Mouse (Mus musculus): ENCODE data around the gene Xlr5a. TPM values are rescaled to one million over a fixed set of nuclear protein-coding genes. Genes with fewer than 3 reads are reported as not detected.
"Not testable (repeated sequence)": the region's sequence is repeated elsewhere in the genome, so short reads cannot be mapped to it uniquely, and the experiment has no call there.

The Xlr5a gene
- polyA plus RNA-seq, 1 experiment, result not detected

DNA sequence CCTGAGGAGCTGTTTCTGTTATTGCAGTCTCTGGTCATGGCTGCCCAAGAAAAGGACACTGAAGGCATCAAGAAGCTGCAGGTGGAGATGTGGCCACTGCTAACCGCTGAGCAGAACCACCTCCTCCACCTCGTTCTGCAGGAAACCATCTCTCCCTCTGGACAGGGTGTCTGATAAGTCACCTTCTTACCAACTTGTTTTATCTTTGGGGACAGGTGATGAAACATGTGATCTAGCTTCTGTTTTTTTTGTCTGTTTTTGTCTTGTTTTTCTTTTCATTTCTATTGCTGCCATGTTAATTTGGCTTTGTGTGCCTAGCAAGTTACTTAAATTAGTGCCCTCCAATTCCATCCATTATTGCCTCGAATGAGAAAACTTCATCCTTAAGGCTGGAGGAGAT is 63.5 kb downstream of the Xlr5a start:
- TF ChIP-seq POLR2A (IDR thresholded peaks at IDR 0.05; ENCODE audit: extremely low read depth, insufficient read depth, low read length), result no peak
- TF ChIP-seq CTCF (IDR thresholded peaks at IDR 0.05; ENCODE audit: extremely low read depth, insufficient read depth, low read length), result no peak
- H3K4me3 ChIP-seq (ENCODE audit: insufficient read depth, low read length), result peak overlapping the region; percentile 59

DNA sequence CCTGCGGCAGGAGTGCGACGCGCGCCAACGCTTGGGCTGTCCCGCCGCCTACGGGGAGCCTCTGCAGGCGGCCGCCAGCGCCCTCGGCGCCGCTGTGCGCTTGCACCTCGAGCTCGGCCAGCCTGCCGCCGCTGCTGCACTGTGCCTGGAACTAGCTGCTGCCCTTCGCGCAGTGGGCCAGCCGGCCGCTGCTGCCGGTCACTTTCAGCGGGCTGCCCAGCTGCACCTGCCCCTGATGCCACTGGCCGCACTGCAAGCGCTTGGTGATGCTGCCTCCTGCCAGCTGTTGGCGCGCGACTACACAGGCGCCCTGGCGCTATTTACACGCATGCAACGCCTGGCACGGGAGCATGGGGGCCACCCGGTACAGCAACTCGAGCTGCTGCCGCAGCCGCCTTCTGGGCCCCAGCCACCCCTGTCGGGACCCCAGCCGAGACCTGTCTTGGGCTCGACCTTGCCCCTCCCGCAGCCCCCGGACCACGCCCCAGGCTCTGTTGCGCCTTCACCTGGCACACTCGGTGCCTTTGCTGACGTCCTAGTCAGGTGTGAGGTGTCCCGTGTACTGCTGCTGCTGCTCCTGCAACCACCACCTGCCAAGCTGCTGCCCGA is 64.1 kb downstream of the Xlr5a start:
- no peak for TF ChIP-seq CTCF (IDR thresholded peaks at IDR 0.05; ENCODE audit: extremely low read depth, insufficient read depth, low read length)
- TF ChIP-seq POLR2A (IDR thresholded peaks at IDR 0.05; ENCODE audit: extremely low read depth, insufficient read depth, low read length), result no peak
- H3K4me1 ChIP-seq (ENCODE audit: control insufficient read depth, insufficient read depth, low read length), result no peaks in the 10 kb centered on the region
- H3K4me3 ChIP-seq (ENCODE audit: insufficient read depth, low read length), result peak overlapping the region; percentile 59
- H3K27ac ChIP-seq (ENCODE audit: insufficient read depth, low read length), result peak overlapping the region; percentile 99

More for the DNA sequence above, 63.5 kb downstream of the Xlr5a start:
- no peaks in the 10 kb centered on the region for H3K4me1 ChIP-seq (ENCODE audit: control insufficient read depth, insufficient read depth, low read length)
- no peak overlapping the region for H3K27ac ChIP-seq (ENCODE audit: insufficient read depth, low read length)

DNA sequence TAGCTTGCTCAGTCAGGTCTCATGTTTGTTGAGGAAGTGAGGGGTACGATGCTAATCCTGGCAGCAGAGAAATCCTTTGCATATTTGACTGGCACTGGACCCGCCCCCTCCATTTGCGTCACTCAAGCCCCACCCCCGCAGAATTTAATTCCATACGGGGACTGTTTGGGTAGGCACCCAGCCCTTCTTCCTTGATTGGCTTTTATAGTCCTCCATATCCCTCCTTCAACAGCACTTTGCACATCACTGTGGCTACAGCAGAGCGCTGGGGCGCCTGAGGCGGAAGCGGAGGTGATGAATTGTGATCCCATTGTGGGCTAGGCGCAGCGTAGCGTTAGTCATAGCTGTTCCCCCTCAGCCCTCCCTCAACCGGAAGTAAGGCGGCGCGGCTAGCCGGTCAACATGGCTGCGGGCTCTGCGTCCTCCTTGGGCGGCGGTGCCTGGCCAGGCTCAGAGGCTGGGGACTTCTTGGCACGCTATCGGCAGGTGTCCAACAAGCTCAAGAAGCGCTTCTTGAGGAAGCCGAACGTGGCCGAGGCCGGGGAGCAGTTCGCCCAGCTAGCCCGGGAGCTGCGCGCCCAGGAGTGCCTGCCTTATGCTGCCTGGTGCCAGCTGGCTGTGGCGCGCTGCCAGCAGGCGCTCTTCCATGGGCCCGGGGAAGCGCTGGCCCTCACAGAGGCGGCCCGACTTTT is 64.7 kb downstream of the Xlr5a start, which contains the start of gene F8a:
TSS of gene F8a (plus strand) at position 378 of the 692 bp plus-strand sequence.
- peak within 1 kb of the TSS; percentile 99 for H3K27ac ChIP-seq (ENCODE audit: insufficient read depth, low read length)
- H3K4me3 ChIP-seq (ENCODE audit: insufficient read depth, low read length), result peak within 1 kb of the TSS; percentile 59
- H3K4me1 ChIP-seq (ENCODE audit: control insufficient read depth, insufficient read depth, low read length), result no peaks in the 10 kb centered on the region
- TF ChIP-seq CTCF (IDR thresholded peaks at IDR 0.05; ENCODE audit: extremely low read depth, insufficient read depth, low read length) (no peak), POLR2A (IDR thresholded peaks at IDR 0.05; ENCODE audit: extremely low read depth, insufficient read depth, low read length) (peak; percentile 83)

DNA sequence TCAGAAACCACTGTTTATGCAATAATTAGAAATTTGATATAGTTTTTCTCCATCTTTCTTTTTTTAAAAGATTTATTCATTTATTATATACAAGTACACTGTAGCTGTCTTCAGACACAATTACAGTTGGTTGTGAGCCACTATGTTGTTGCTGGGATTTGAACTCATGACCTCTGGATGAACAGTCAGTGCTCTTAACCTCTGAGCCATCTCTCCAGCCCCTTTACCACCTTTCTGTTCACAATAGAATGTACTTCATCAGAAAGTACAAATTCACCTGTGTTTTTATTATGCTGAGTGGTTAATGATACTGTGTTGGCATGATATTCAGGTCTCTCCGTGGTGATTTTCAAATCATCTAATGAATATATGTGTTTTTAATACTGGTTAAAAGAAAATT is 67.4 kb downstream of the Xlr5a start:
- Histone ChIP-seq H3K4me1 (ENCODE audit: control insufficient read depth, insufficient read depth, low read length) (no peaks in the 10 kb centered on the region), H3K27ac (ENCODE audit: insufficient read depth, low read length) (no peak overlapping the region), H3K4me3 (ENCODE audit: insufficient read depth, low read length) (no peak overlapping the region)
- no peak for TF ChIP-seq POLR2A (IDR thresholded peaks at IDR 0.05; ENCODE audit: extremely low read depth, insufficient read depth, low read length)
- TF ChIP-seq CTCF (IDR thresholded peaks at IDR 0.05; ENCODE audit: extremely low read depth, insufficient read depth, low read length), result no peak

DNA sequence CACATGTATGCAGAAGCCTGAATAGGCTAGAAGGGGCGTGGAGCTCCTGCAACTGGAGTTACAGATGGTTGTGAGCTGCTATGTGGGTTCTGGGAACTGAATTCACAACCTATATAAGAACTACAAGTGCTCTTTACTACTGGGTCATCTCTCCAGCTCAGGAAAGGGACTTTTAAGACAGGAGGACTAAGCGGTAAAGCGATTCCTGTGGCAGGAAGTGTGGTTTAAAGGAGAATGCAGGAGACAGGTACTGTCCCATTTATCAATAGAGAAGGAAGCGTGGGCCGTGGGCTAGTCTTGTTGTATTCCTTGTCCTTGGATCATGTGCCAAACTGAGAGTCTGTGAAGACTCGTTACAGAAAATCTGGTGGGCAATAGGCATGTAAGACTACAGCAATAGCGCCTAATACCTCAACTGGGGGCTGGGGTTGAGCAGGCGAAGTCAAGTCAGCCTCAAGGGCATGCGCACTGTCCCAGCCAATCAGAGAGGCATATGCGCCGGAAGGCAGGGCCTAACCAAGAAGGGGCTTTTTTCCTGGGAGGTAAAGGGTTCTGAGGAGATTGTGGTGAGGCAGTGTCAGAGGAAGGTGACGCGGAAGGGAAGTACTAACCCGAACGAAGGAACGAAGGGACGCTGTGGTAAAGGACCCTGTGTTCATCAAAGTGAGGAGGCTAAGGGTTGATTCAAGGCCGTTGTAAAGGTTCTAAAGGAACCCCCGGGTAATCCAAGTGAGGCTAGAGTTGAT is 78.8 kb downstream of the Xlr5a start, which contains the start of gene Xlr4b:
TSS of gene Xlr4b (plus strand) at position 515 of the 746 bp plus-strand sequence.
- not testable (repeated sequence) for H3K4me3 ChIP-seq (ENCODE audit: insufficient read depth, low read length); H3K27ac ChIP-seq (ENCODE audit: insufficient read depth, low read length); H3K4me1 ChIP-seq (ENCODE audit: control insufficient read depth, insufficient read depth, low read length)

DNA sequence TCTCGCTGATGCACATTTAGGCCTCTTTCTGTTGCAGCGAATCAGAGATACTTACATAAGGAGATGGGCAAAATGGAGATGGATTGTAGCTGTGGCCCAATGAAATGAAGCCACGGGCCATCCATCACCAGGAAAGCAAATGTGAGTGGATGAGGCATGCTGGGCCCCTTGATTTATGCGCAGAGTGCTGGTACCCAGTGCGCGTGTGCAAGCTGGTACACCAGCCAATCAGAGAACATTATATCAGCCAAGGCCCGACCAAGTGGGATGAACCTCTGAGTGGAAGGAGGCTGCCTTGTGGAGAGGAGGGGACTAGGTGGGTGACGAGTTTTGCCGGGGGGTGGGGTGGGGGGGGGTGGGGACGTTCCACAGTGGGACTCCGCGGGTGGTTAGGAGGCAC is 100.8 kb downstream of the Xlr5a start, which contains the start of gene Xlr3b:
TSS of gene Xlr3b (plus strand) at position 274 of the 400 bp plus-strand sequence.
- not testable (repeated sequence) for H3K27ac ChIP-seq (ENCODE audit: insufficient read depth, low read length); H3K4me1 ChIP-seq (ENCODE audit: control insufficient read depth, insufficient read depth, low read length); H3K4me3 ChIP-seq (ENCODE audit: insufficient read depth, low read length)

DNA sequence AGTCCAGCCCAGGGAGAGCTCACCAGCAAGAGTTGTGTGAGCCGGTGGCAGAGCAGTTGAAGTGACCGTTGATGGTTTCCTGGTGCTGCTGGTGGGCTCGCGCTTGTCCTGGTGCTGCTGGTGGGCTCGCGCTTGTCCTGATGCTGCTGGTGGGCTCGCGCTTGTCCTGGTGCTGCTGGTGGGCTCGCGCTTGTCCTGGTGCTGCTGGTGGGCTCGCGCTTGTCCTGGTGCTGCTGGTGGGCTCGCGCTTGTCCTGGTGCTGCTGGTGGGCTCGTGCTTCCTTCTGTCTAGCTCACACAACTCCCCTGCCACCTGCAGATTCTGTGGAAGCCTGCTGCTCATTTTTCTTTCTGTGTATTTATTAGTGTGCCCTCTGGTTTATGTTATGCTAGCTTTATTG is 115.9 kb downstream of the Xlr5a start, which contains the start of gene Spin2d:
TSS of gene Spin2d (minus strand) at position 101 of the 400 bp plus-strand sequence.
- H3K4me1 ChIP-seq (ENCODE audit: control insufficient read depth, insufficient read depth, low read length); H3K27ac ChIP-seq (ENCODE audit: insufficient read depth, low read length); H3K4me3 ChIP-seq (ENCODE audit: insufficient read depth, low read length): not testable (repeated sequence)

DNA sequence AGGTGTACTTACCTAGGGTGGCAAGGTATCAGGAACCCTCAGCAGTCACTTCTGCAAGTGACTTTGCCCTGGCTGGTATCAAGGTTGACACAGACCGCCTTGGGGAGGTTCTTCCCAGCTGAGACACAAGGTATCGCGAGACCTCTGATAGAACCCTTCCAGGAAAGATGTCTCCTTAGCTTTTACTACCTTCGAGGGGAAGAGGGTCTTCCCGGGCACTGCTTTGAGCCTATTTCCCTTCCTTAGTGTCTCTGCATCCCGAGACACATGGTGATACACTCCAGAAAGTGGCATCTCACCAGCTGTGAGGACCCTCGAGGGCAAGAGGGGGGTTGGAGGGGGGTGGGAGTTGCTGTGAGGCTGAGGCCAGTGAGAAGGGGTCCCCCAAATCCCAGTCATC is 143.4 kb downstream of the Xlr5a start, which contains the start of gene DXBay18:
TSS of gene DXBay18 (minus strand) at position 101 of the 400 bp plus-strand sequence.
- H3K27ac ChIP-seq (ENCODE audit: insufficient read depth, low read length); H3K4me1 ChIP-seq (ENCODE audit: control insufficient read depth, insufficient read depth, low read length): not testable (repeated sequence)

DNA sequence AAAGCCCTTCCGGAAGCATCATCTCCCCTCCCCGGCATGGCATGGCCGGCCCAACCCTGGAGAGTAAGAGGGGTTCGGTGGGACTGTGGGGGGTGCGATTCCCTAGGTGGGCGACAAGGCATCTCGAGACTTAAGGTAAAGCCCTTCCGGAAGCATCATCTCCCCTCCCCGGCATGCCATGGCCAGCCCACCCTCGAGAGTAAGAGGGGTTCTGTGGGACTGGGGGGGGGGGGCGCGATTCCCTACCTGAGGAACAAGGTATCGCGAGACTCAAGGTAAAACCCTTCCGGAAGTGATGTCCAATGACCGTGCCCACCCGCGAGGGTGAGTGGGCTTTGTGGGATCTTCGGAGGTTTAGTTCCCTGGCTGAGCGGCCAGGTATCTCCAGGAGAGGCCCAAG is 144.3 kb downstream of the Xlr5a start, which contains the start of gene Xlr5b:
TSS of gene Xlr5b (plus strand) at position 301 of the 400 bp plus-strand sequence.
- not testable (repeated sequence) for H3K4me3 ChIP-seq (ENCODE audit: insufficient read depth, low read length); H3K27ac ChIP-seq (ENCODE audit: insufficient read depth, low read length); H3K4me1 ChIP-seq (ENCODE audit: control insufficient read depth, insufficient read depth, low read length)

More for the DNA sequence above, 143.4 kb downstream of the Xlr5a start, which contains the start of gene DXBay18:
- H3K4me3 ChIP-seq (ENCODE audit: insufficient read depth, low read length), result not testable (repeated sequence)

DNA sequence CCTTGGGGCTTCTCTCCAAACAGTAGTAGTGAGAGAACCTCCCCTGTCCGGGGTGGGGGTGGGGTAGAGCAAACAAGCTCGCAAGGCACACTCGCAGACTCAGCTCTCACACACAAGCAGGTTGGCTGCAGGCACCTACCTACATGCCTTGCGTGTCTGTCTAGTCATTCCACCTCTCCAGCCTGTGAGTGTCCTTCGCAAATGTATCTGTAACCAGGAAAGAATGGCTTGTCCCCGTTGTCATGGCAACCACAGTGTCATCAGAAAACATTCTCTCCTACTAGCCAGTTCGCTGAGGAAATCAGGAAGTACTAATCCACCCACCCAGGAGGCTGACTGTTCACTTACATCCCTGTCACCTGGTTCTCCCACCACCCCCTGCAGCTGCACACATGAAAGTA is 149.6 kb downstream of the Xlr5a start:
- not testable (repeated sequence) for H3K4me1 ChIP-seq (ENCODE audit: control insufficient read depth, insufficient read depth, low read length); H3K4me3 ChIP-seq (ENCODE audit: insufficient read depth, low read length); H3K27ac ChIP-seq (ENCODE audit: insufficient read depth, low read length)

DNA sequence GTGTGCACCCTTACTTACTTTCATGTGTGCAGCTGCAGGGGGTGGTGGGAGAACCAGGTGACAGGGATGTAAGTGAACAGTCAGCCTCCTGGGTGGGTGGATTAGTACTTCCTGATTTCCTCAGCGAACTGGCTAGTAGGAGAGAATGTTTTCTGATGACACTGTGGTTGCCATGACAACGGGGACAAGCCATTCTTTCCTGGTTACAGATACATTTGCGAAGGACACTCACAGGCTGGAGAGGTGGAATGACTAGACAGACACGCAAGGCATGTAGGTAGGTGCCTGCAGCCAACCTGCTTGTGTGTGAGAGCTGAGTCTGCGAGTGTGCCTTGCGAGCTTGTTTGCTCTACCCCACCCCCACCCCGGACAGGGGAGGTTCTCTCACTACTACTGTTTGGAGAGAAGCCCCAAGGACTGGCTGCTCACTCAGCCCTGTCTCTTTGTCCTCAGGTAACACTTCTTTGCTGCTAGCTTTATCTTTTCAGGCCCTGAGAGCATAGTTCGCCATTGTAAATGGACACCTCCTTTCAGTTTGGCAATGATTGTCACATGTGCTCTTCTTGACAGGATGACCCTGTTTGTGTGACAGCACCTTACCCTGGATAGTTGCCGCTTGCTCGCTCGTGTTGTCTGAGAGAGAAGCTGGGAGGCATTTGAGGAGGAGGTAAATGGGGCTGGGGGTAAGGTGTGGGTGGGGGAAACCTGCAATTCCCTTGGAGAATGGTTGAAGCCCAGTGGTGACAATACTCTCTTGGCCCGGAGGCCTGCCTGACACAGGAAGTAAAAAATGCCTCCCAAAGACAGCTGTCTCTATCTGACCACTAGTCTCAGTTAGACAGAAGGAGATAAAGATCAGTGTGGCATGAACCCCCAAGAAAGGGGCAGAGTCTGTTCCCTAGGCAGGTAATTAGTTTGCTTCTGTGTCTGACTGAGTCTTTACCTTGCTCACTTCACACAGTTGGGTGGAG is 169.6 kb downstream of the Xlr5a start:
- not testable (repeated sequence) for H3K27ac ChIP-seq (ENCODE audit: insufficient read depth, low read length); H3K4me3 ChIP-seq (ENCODE audit: insufficient read depth, low read length); H3K4me1 ChIP-seq (ENCODE audit: control insufficient read depth, insufficient read depth, low read length)

DNA sequence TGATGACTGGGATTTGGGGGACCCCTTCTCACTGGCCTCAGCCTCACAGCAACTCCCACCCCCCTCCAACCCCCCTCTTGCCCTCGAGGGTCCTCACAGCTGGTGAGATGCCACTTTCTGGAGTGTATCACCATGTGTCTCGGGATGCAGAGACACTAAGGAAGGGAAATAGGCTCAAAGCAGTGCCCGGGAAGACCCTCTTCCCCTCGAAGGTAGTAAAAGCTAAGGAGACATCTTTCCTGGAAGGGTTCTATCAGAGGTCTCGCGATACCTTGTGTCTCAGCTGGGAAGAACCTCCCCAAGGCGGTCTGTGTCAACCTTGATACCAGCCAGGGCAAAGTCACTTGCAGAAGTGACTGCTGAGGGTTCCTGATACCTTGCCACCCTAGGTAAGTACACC is 176.0 kb downstream of the Xlr5a start, which contains the start of gene Gm14685:
TSS of gene Gm14685 (plus strand) at position 301 of the 400 bp plus-strand sequence.
- H3K4me3 ChIP-seq (ENCODE audit: insufficient read depth, low read length); H3K27ac ChIP-seq (ENCODE audit: insufficient read depth, low read length); H3K4me1 ChIP-seq (ENCODE audit: control insufficient read depth, insufficient read depth, low read length): not testable (repeated sequence)

DNA sequence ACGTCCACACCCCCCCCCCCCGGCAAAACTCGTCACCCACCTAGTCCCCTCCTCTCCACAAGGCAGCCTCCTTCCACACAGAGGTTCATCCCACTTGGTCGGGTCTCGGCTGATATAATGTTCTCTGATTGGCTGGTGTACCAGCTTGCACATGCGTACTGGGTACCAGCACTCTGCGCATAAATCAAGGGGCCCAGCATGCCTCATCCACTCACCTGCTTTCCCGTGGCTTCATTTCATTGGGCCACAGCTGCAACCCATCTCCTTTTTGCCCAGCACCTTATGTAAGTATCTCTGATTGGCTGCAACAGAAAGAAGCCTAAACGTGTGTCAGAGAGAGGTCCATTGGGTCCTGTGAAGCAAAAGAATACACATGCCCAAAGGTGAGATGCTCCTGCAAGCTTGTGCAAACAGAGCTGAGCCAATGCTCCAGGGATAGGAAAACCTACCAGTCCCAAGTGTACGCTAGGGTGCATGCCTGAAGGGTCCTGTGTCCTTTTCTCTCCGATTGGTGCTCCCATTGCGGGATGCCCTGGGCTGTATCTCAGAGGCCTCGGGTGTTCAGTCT is 195.8 kb downstream of the Xlr5a start, which contains the start of gene Xlr3a:
TSS of gene Xlr3a (minus strand) at position 155 of the 568 bp plus-strand sequence.
- H3K4me1 ChIP-seq (ENCODE audit: control insufficient read depth, insufficient read depth, low read length); H3K4me3 ChIP-seq (ENCODE audit: insufficient read depth, low read length): not testable (repeated sequence)

More for the DNA sequence above, 195.8 kb downstream of the Xlr5a start, which contains the start of gene Xlr3a:
- H3K27ac ChIP-seq (ENCODE audit: insufficient read depth, low read length), result not testable (repeated sequence)
